17 mouse cellular contexts compared by ENCODE assay signal in the genomic region with DNA sequence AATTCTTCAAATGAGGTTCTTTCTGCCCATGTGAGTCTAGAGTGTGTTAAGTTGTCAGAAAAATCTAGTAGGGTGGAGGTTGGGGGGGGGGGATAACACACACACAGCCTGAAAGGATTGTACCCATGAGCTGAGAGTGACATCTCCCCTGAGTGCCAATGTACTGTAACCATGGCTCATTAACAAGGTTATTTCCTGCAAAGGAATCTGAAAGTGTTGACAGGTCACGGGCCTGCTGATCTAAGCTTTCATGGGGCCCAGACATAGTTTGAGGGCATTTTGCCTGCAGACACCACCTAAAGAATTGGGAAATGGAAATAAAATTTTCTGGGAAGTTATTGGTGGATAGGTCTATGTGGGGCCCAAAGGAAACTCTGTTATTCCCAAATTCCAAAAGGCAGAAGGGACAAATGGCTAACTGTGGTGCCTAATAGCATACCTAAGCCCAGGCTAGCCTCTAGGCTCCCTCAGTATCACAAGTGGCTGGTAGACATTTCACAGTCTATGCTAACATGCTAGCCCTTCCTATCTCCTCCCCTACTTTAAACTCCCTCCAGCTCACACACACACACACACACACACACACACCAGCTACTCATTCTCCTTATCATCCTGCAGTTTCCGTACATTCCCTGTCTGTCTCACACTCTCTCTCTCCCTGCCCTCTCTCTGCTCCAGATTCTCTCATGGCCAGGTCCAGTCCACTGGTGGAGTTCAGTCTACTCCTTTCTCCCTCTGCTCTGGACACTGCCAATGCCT.
DNase-seq lines count a peak whose midpoint lies in the region; ATAC-seq and TF ChIP-seq lines count a peak whose summit lies in the region.
"Had no signal": no experiment of that assay in that cellular context is flagged by ENCODE, and none has a peak within 500 bp of the region (broad histone marks: within the 10 kb centered on the region; RNA-seq: fewer than 3 reads in every experiment).

No protein-coding gene starts in this region.

- no peak for TF ChIP-seq CTCF in hindbrain, postnatal 0 days (IDR thresholded peaks at IDR 0.05; ENCODE audit: low read depth)
- no peak for TF ChIP-seq CTCF in forebrain, postnatal 0 days (IDR thresholded peaks at IDR 0.05; ENCODE audit: low read depth)

- H3K9me3 ChIP-seq in hindbrain, embryonic 10.5 days: no peaks in the 10 kb centered on the region
- H3K9me3 ChIP-seq in hindbrain, postnatal 0 days (ENCODE audit: low read length): no peaks in the 10 kb centered on the region
- H3K9me3 ChIP-seq in midbrain, embryonic 15.5 days: no peaks in the 10 kb centered on the region
- no peaks in the 10 kb centered on the region for H3K9me3 ChIP-seq in midbrain, embryonic 11.5 days (ENCODE audit: control insufficient read depth, low read length)
- no peaks in the 10 kb centered on the region for H3K9me3 ChIP-seq in forebrain, postnatal 0 days (ENCODE audit: low read length)
- no peaks in the 10 kb centered on the region for H3K9me3 ChIP-seq in midbrain, embryonic 16.5 days (replicated peaks; ENCODE audit: control insufficient read depth, low read length, poor library complexity, severe bottlenecking)
- H3K9me3 ChIP-seq: liver, embryonic 12.5 days; midbrain, embryonic 12.5 days; stomach, embryonic 15.5 days had no signal

- no peak overlapping the region for H3K4me3 ChIP-seq in hindbrain, embryonic 10.5 days
- H3K4me3 ChIP-seq in hindbrain, postnatal 0 days (ENCODE audit: low read length): no peak overlapping the region
- H3K4me3 ChIP-seq in midbrain, embryonic 15.5 days: no peak overlapping the region
- H3K4me3 ChIP-seq in midbrain, embryonic 11.5 days (ENCODE audit: low read depth, low read length): no peak overlapping the region
- H3K4me3 ChIP-seq in forebrain, postnatal 0 days (ENCODE audit: low read depth, low read length): no peak overlapping the region
- no peak overlapping the region for H3K4me3 ChIP-seq in midbrain, embryonic 16.5 days (ENCODE audit: low read depth, low read length)
- H3K4me3 ChIP-seq: erythroblast, embryonic 14.5 days; layer of hippocampus, adult 2 months; liver, embryonic 12.5 days; midbrain, embryonic 12.5 days; stomach, embryonic 15.5 days had no signal

- DNase-seq in hindbrain, embryonic 10.5 days (ENCODE audit: low spot score): no peak
- DNase-seq in hindbrain, postnatal 0 days (ENCODE audit: low spot score): no peak
- no peak for DNase-seq in midbrain, embryonic 11.5 days (ENCODE audit: low spot score, missing footprints)
- no peak for DNase-seq in forebrain, postnatal 0 days
- DNase-seq in left cerebral cortex, postnatal 4 days: no peak
- DNase-seq: adrenal gland, postnatal 36 days; kidney, adult 9 months; lung, postnatal 14 days; thymus, postnatal 14 days had no signal

- no peaks in the 10 kb centered on the region for H3K27me3 ChIP-seq in hindbrain, embryonic 10.5 days (ENCODE audit: insufficient read depth, poor library complexity, severe bottlenecking)
- no peaks in the 10 kb centered on the region for H3K27me3 ChIP-seq in hindbrain, postnatal 0 days (ENCODE audit: insufficient read depth, low read length)
- H3K27me3 ChIP-seq in midbrain, embryonic 15.5 days (replicated peaks): no peaks in the 10 kb centered on the region
- no peaks in the 10 kb centered on the region for H3K27me3 ChIP-seq in midbrain, embryonic 11.5 days (ENCODE audit: control insufficient read depth, insufficient read depth, low read length)
- H3K27me3 ChIP-seq in forebrain, postnatal 0 days (ENCODE audit: insufficient read depth, low read length): no peaks in the 10 kb centered on the region
- no peaks in the 10 kb centered on the region for H3K27me3 ChIP-seq in midbrain, embryonic 16.5 days (ENCODE audit: control insufficient read depth, insufficient read depth, low read depth, low read length)
- H3K27me3 ChIP-seq: liver, embryonic 12.5 days; midbrain, embryonic 12.5 days; stomach, embryonic 15.5 days had no signal

- ATAC-seq in hindbrain, postnatal 0 days: no peak
- 0 out of 2 replicates have a peak, but pooled peaks have one; percentile 10 for ATAC-seq in midbrain, embryonic 15.5 days (replicated peaks)
- ATAC-seq in midbrain, embryonic 11.5 days (ENCODE audit: low FRiP score): no peak
- 0 out of 2 replicates have a peak, but pooled peaks have one; percentile 3 for ATAC-seq in forebrain, postnatal 0 days
- ATAC-seq in midbrain, embryonic 16.5 days: peak; percentile 22; the same call in 1 of the 2 replicates
- ATAC-seq in activated CD4-positive, CD25-positive, alpha-beta regulatory T cell, adult 4 months: no peak
- ATAC-seq: liver, embryonic 12.5 days had no signal

- H3K4me1 ChIP-seq in hindbrain, embryonic 10.5 days (replicated peaks): peaks cover 33% of the 10 kb centered on the region
- no peaks in the 10 kb centered on the region for H3K4me1 ChIP-seq in hindbrain, postnatal 0 days (ENCODE audit: insufficient read depth, low read length)
- H3K4me1 ChIP-seq in midbrain, embryonic 15.5 days: no peaks in the 10 kb centered on the region; the same call in 1 of the 2 replicates
- H3K4me1 ChIP-seq in midbrain, embryonic 11.5 days (ENCODE audit: control insufficient read depth, insufficient read depth, low read length): no peaks in the 10 kb centered on the region; the same call in 1 of the 2 replicates
- H3K4me1 ChIP-seq in forebrain, postnatal 0 days (ENCODE audit: insufficient read depth): no peaks in the 10 kb centered on the region
- H3K4me1 ChIP-seq in midbrain, embryonic 16.5 days (ENCODE audit: control insufficient read depth, insufficient read depth, low read length): peaks cover 6% of the 10 kb centered on the region
- H3K4me1 ChIP-seq: liver, embryonic 12.5 days had no signal

- WGBS in hindbrain, embryonic 10.5 days: 62% methylated on average over 2 of the region's 2 CpGs
- WGBS in hindbrain, postnatal 0 days: 63% methylated on average over 2 of the region's 2 CpGs
- 69% methylated on average over 2 of the region's 2 CpGs for WGBS in midbrain, embryonic 15.5 days
- 80% methylated on average over 2 of the region's 2 CpGs for WGBS in midbrain, embryonic 11.5 days
- 46% methylated on average over 2 of the region's 2 CpGs for WGBS in forebrain, postnatal 0 days
- WGBS in midbrain, embryonic 16.5 days: 78% methylated on average over 2 of the region's 2 CpGs

- intact Hi-C loops in left cerebral cortex, postnatal 4 days (cut with DNase I): no loop called here

- H3K4me2 ChIP-seq in hindbrain, postnatal 0 days (ENCODE audit: low read depth, low read length): no peak overlapping the region
- H3K4me2 ChIP-seq in midbrain, embryonic 15.5 days: no peak overlapping the region
- H3K4me2 ChIP-seq in midbrain, embryonic 11.5 days: no peak overlapping the region
- H3K4me2 ChIP-seq in forebrain, postnatal 0 days (ENCODE audit: low read depth): no peak overlapping the region
- no peak overlapping the region for H3K4me2 ChIP-seq in midbrain, embryonic 16.5 days (ENCODE audit: low read length)
- H3K4me2 ChIP-seq: liver, embryonic 12.5 days; midbrain, embryonic 12.5 days; stomach, embryonic 15.5 days had no signal

- H3K9ac ChIP-seq in hindbrain, postnatal 0 days (replicated peaks; ENCODE audit: low read length): no peak overlapping the region
- H3K9ac ChIP-seq in midbrain, embryonic 15.5 days: no peak overlapping the region
- H3K9ac ChIP-seq in midbrain, embryonic 11.5 days (ENCODE audit: low read length): no peak overlapping the region
- H3K9ac ChIP-seq in forebrain, postnatal 0 days: no peak overlapping the region
- no peak overlapping the region for H3K9ac ChIP-seq in midbrain, embryonic 16.5 days (ENCODE audit: low read depth, low read length)
- H3K9ac ChIP-seq: liver, embryonic 12.5 days; midbrain, embryonic 12.5 days; stomach, embryonic 15.5 days had no signal

- H3K27ac ChIP-seq in hindbrain, embryonic 10.5 days: peak overlapping the region; percentile 69
- H3K27ac ChIP-seq in hindbrain, postnatal 0 days: no peak overlapping the region
- no peak overlapping the region for H3K27ac ChIP-seq in midbrain, embryonic 15.5 days
- no peak overlapping the region for H3K27ac ChIP-seq in midbrain, embryonic 11.5 days (ENCODE audit: low read depth, low read length)
- H3K27ac ChIP-seq in forebrain, postnatal 0 days (ENCODE audit: low read depth, low read length): no peak overlapping the region
- H3K27ac ChIP-seq in midbrain, embryonic 16.5 days (ENCODE audit: low read length): no peak overlapping the region
- H3K27ac ChIP-seq: liver, embryonic 12.5 days; midbrain, embryonic 12.5 days; stomach, embryonic 15.5 days had no signal

- no peaks in the 10 kb centered on the region for H3K36me3 ChIP-seq in hindbrain, embryonic 10.5 days
- H3K36me3 ChIP-seq in hindbrain, postnatal 0 days (ENCODE audit: insufficient read depth, low read length): no peaks in the 10 kb centered on the region
- H3K36me3 ChIP-seq in midbrain, embryonic 15.5 days (replicated peaks): no peaks in the 10 kb centered on the region
- no peaks in the 10 kb centered on the region for H3K36me3 ChIP-seq in midbrain, embryonic 11.5 days (ENCODE audit: control insufficient read depth, insufficient read depth, low read length)
- H3K36me3 ChIP-seq in forebrain, postnatal 0 days (ENCODE audit: insufficient read depth): no peaks in the 10 kb centered on the region
- H3K36me3 ChIP-seq in midbrain, embryonic 16.5 days (ENCODE audit: control insufficient read depth, insufficient read depth, low read length): no peaks in the 10 kb centered on the region
- H3K36me3 ChIP-seq: liver, embryonic 12.5 days; midbrain, embryonic 12.5 days; stomach, embryonic 15.5 days had no signal

Comparison
In these comparisons a context has a peak if more than half of its experiments do, and no peak if none do; other contexts are left out.
1. ATAC-seq: peak in midbrain, embryonic 15.5 days (single experiment), forebrain, postnatal 0 days (single experiment) and midbrain, embryonic 16.5 days (single experiment); none in hindbrain, postnatal 0 days (single experiment), midbrain, embryonic 11.5 days (single experiment) and activated CD4-positive, CD25-positive, alpha-beta regulatory T cell, adult 4 months (single experiment).